Mouse (Mus musculus) G1E-ER4 (cell line): ENCODE measurements around the gene Samd4. TPM values are rescaled to one million over a fixed set of nuclear protein-coding genes. Genes with fewer than 3 reads are reported as not detected.

ENCODE experiments used
- GATA1 ChIP-seq: IDR thresholded peaks from one replicate; pipeline ENCODE4 v1.8.0; 2012; ENCODE audit warnings: low read length, inconsistent platforms
- polyA plus RNA-seq: library from polyadenylated mRNA; stranded (reverse); fragments of >175 nt; gene quantifications from 2 replicates; pipeline ENCODE4 v1.2.3, GENCODE M21; 2012

Samd4 gene
- polyA plus RNA-seq, 1 experiment, result not detected

DNA sequence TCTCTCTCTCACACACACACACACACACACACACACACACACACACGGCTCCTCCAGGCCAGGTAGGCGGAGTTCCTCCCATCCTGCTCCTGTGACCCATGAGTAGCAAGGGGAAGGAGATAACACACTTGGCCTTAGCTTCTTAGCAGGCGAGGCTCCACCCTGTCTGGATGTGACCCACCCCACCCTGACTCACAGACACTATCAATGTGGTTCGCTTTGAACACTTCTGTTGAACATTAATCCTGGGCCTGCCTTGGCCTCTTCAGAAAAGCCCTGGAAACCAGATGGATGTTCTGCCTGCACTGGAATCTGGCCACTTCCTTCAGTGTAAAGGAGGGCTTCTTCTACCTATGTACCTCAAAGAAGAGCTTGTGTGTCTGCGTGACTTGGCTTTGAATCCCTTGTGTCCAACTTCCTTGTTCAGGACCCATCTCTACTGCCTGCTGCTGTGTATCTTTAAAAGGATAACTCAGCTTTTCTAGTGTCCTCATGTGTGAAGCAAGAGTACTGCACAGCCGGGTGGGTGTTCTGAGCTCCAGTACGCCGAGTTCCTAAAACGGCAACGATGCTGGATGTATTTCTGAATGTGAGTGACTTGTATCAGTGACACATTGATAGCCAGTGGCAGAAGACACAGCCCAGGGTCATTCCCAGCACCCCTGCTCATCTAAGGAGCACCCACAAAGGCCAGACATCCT lies 233.6 kb downstream of the Samd4 start:
- no peak for TF ChIP-seq GATA1

DNA sequence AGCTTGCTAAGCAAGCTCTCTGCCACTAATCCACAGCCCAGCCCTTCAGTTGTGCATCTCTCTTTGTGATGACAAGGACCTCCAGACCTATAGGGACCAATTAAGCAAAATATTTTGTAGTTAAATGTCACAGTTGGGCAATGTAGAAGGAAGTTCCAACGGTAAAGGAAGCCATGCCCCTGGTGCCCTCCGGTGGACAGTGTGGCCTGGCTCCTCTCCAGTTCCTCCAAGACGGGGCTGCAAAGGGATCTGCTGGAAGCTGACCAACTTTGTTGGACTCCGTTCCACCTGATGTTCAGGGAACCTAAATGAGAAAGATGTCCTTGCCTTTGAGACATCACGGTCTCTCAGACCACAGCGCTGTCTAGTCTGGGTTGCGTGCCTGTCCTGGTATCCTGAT lies 234.9 kb downstream of the Samd4 start:
- no peak for TF ChIP-seq GATA1

DNA sequence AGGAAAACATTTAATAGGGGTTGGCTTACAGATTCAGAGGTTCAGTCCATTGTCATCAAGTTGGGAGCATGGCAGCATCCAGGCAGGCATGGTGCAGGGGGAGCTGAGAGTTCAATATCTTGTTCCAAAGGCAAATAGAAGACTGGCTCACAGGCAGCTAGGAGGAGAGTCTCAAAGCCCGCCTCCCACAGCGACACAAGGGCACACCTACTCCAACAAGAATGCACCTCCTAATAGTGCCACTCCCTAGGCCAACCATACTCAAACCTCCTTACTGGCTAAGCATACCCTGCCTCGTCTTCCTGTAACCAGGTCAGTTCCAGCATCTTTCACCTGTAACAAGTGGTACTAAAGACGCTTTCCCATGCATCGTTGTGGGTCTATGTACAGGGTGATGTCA lies 245.3 kb downstream of the Samd4 start:
- no peak for TF ChIP-seq GATA1

DNA sequence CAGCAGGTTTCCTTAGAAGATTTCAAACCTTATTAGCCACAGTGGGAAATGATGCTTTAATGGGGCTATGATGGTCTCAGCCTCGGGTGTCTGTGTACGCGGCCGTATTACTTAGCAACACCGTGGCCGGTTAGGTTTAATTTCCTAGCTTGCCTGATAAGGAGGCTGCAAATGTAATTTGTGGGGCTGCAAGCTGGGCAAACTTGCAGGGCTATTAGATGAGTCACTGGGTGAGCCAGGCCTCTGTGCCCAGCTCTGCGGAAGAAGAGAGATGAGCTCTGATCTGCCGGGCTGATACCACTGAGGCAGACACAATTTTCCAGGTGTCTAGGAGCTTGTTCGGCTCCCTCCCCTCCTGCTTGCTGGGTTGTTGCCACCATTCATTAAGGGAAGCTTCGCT lies 251.3 kb downstream of the Samd4 start:
- no peak for TF ChIP-seq GATA1

DNA sequence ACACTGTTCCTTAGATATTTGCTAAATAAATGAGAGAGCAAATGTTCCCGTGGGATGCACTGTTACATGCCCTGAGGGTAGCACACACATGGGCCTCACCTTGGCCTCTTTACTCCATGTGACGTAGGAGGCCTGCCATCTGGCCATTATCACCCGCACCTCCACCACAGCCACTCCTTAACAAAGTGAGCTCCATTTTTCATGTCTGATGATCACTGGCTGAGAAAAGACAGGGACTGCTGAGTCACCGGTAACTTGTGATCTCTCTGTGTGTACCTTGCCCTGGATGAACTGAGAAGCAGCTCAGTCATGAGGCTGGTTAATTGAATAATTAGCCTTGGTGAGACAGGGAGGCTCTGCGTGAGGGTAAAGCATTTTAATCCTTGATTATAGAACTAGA lies 254.0 kb downstream of the Samd4 start:
- TF ChIP-seq GATA1, result no peak

DNA sequence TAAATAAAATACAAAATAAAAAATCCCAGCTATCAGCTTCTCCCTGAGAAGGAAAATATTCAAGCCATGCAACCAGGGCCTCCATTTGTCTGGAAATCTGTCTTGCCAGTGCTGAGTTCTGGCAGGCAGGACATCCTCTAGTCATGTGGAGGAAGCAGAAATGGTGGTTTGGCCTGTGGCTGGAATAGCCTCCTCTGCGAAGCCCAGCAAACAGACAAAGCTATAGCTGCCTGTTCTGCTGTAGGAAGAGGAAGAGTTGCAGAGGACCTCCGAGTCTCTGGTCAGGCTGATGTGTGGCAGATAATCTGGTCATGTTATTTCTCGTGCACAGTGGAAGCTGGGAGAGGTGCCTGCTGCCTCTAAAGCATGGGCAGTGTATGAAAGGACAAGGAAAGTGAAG lies 256.2 kb downstream of the Samd4 start:
- no peak for TF ChIP-seq GATA1

DNA sequence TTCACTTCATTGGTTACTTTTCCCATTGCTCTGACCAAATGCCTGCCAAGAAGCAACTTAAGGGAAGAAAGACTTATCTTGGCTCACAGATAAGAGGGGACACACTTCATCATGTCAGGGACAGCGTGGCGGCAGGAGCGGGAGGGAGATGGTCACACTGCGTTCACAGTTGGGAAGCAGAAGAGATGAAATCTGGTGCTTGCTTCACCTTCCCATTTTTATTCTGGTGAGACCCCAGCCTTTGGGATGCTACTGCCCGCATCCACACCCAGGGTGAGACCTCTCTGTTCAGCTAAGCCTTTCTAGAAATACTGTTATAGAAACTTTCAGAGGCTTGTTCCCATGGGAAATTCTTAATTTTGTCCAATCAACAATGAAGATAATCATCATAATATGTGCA lies 261.7 kb downstream of the Samd4 start:
- TF ChIP-seq GATA1, result no peak

DNA sequence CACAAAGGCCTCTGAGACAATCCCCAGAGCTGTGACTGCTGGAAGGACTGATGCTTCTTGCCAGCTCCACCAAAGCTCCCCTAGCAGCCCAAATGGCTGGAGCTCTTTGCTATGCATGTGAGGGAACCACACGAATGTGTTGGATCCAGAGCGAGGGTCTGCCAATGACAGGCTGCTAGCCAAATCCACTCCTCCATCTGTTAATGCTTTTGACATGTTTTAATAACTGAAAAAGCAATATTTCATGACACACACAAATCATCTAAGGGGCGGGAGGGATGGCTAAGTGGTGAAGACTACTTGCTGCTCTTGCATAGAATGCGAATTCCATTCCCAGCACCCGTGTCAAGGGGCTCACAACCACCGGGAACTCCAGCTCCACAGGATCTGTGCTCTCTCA lies 268.7 kb downstream of the Samd4 start:
- TF ChIP-seq GATA1, result no peak

DNA sequence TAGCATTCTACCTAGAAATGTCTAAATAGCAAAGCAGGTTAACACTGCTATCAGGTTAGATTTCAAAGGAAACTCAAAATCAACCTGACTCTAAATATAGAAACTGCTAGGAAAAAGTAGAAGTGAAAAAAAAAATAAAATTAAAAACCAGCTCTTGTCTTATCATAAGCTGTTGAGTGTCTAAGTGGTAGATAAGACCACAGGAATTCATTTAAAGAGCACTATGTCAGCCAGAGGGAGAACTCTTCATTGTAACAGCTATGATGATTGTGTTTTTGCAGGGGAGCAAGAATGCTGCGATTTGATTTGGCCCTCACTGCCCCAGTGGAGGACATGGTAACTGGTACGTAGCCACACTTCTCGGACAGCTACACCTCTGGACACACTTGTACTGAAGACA lies 271.6 kb downstream of the Samd4 start:
- no peak for TF ChIP-seq GATA1

Other genes with a start within 250 kb of the Samd4 start
- 2.9 and 4.0 TPM in 2 replicates for gene Cdkn3, start 122.3 kb upstream of the Samd4 start, polyA plus RNA-seq
- 106 and 121 TPM in 2 replicates for gene Cnih1, start 94.4 kb upstream of the Samd4 start, polyA plus RNA-seq
- gene Gmfb, start 60.6 kb upstream of the Samd4 start, polyA plus RNA-seq, result 3.2 and 4.7 TPM in 2 replicates
- 8.2 and 13.1 TPM in 2 replicates for gene Cgrrf1, start 50.7 kb upstream of the Samd4 start, polyA plus RNA-seq